Mouse (Mus musculus) embryo, embryonic 11 days (tissue): ENCODE results near the gene Rabl6.
A peak's percentile ranks its signal among the peaks of the same experiment; 100 is the strongest.

Experiments
- DNase-seq: peaks from one replicate; pipeline ENCODE4 v3.0.0-alpha.2; 2015

Gene Rabl6

DNA sequence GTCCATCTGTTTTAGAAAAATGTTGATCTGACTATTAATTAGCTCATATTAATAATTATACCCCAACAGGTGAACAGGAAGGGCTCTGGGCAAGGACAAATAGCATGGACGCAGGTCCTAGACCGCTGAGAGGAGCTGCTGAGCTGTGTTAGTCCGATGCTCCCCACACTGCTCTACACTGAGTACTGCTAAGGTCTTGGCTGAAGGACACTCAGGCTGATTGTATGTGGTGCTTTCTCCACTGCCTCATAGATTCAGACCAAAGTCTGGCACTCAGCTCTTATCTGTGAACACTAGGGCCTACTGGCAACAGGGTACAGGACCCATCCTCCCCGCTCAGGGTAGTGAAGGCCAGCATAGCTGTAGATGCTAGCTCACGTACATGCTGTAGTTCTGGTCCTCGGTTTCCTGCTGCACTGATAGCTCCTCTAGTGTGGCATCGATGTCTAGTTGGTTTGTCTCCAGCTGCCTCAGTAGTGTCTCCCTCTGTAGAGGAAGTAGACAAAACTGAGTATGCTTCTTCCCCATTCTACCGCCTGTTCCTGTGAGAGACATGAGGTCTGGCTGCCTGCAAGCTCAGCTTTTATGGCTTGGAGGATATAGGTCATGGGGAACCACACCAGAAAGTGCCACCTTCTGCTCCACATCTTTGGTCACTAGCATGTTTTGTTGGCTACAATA lies 20.0 kb downstream of the Rabl6 start:
- no peak for DNase-seq

DNA sequence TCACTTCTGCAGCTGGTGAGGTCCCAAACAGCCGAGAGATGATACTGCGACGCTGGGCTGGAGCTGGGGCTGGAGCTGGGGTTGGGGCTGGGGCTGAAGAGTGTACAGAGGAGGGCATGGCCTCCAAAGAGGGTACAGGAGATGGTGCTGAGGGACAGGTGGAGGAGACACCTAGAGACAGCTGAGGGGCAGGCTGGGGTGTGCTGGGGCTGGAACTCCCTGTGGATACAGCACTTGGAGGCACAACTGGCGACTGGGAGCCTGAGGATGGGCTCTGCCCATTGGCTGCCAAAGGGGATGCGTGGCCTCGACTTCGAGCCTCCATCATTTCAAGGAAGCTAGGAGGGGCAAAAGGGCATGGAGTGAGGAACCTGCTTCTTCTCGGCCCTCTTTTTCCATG lies 21.0 kb downstream of the Rabl6 start:
- no peak for DNase-seq

GRCm38 (mm10) chr2:25585601-25586000 lies 22.7 kb downstream of the Rabl6 start:
- DNase-seq = no peak

GRCm38 (mm10) chr2:25584856-25585255 lies 23.5 kb downstream of the Rabl6 start:
- no peak for DNase-seq

DNA sequence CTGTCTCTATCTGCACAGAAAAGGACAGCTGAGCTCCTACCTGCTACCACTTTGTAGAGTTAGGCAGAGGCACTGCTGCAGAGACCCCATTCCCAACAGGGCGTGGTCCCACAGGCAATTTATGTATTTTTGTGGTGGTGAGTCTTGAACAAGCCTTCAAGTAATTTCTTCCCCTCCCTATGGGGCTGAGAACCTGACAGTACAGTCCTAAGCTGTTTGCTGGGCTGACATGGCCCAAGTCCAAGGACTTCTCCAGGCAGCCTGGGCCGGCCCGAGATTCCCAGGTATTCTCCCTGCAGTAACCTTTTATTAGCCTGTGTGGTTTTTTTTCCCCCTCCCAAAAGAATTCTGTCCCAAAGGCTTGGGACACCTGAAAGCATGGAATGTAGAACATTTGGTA lies 24.2 kb downstream of the Rabl6 start:
- DNase-seq = no peak

- DNase-seq = no peak
Observed at GRCm38 (mm10) chr2:25583571-25583970, 24.8 kb downstream of the Rabl6 start.

DNA sequence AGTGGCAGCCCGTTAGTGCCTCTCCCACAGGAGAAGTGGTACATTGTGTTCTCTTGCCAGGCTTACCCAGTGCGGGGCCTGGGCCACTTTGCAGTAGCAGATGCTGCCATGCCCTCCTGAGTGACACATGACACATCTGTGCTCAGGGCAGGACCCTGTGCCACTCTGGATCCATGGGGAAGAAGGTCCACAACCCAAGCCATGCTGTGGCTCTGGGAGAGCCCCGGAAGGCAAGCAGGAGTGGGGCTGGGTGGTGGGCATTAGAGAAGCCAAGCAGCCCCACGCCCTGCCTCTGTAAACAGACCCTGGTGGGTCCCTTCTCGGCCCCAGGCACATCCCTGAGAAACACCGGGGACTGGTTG lies 25.2 kb downstream of the Rabl6 start:
- no peak for DNase-seq

DNA sequence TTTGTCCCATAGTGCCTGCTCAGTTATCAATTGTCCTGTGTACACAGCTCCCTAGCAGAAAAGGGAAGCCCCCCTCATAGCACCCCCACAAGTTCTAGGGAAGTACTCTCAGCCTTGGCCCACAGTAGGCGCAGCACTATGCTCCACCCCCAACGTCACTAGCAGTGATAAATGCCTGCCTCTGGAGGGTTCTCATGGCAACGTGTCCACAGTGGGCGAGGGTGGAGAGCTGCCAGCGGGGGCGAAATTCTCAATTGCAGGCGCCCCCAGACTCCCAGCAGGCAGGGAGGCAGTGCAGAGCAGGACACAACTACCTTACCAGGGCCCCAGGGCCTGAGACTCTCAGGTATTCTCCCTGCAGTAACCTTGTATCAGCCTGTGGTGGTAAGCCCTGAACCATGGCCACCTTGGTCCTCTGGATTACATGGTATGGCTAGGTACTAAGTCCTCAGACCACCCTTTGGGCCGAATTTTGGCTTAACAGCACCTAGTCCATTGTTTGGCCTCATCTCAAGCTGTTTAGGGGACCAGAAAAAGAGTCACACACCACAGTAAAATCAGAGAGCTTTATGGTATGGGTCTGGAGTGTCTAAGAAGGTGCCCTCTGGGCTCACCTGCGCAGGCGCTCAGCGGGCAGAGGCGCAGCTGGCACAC lies 25.7 kb downstream of the Rabl6 start:
- peak; percentile 41 for DNase-seq

- no peak for DNase-seq
Observed at GRCm38 (mm10) chr2:25581901-25582301, 26.4 kb downstream of the Rabl6 start.

- DNase-seq = peak; percentile 68
Observed at GRCm38 (mm10) chr2:25581294-25581864, 26.9 kb downstream of the Rabl6 start, which contains the start of gene Ajm1. TSS of gene Ajm1 (minus strand) at chr2:25581757.

DNA sequence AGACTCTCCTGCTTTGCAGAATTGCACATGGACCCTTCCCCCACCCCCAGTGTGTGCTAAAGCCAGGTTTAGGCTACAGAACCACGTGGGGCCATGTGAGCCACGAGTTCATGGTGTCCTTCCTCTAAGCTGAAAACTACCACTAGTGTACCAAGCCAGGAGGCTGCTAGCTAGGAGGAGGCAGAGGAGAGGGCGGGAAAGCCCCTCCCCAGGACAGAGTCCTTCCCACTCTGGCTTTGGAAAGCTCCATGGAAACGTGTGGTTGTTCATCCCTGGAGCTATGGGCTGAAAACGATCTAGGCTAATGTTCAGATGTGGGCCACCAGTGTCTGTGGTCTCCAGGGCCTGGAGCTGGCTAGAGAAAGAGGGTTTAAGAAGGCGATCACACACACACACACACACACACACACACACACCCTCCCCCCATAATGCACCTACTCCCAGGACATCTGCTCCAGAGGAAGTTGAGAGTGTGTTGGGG lies 27.7 kb downstream of the Rabl6 start:
- no peak for DNase-seq

GRCm38 (mm10) chr2:25579737-25580460 lies 28.4 kb downstream of the Rabl6 start:
- DNase-seq = peak; percentile 68

DNA sequence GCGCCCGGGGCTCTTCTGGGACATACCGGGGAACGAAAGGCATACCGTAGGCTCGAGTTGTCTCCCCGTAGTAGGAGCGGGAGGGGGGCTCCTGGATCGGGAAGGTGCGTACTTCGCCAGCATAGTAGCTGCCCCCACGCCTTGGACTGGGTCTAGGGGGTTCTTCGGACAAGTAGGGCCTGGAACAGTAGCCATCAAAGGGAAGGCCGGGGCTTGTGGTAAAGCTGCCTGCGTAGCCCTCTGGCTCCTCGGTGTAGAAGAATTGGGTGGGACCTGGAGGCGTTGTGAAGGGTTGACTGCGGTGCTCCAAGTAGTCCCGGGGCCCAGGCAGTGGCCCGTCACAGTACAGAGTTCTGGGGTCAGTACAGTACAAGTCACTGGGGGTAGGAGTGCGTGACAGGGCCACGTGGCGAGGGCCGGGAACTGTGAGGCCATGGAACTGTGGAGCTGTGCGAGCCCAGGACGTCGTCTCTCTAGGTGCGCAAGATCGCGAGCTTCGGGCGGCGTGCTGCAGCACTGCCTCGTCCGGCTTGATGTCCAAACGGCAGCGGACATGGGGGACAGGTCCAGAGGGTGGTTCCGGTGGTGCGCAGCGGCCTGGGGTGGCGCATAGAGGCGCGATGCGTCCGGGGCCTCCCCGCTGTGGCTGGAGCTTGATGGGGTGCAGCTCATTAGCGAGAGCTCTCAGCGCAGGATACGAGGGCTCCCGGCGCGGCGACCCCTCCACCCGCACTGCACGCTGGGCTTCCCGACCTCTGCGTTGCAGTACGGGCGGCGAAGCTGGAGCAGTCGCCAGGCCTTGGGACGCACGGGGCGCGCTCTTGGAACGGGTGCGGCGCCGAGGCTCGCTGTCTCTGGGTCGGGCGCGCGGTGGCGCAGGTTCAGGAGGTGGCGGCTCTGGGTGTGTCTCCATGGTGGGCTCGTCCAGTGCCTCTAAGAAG lies 29.3 kb downstream of the Rabl6 start:
- peak; percentile 32 for DNase-seq

- peak; percentile 63 for DNase-seq
Observed at GRCm38 (mm10) chr2:25577951-25578795, 30.1 kb downstream of the Rabl6 start.

- DNase-seq = peak; percentile 23
Observed at GRCm38 (mm10) chr2:25576965-25577891, 31.1 kb downstream of the Rabl6 start.

GRCm38 (mm10) chr2:25576028-25576850 lies 32.1 kb downstream of the Rabl6 start:
- no peak for DNase-seq

- DNase-seq = peak; percentile 66
Observed at GRCm38 (mm10) chr2:25575432-25576027, 32.8 kb downstream of the Rabl6 start.

- DNase-seq = peak; percentile 98
Observed at GRCm38 (mm10) chr2:25574579-25575431, 33.5 kb downstream of the Rabl6 start, which contains the start of the genes Mamdc4 and Phpt1. TSS of gene Mamdc4 (minus strand) at chr2:25574845. TSS of gene Phpt1 (minus strand) at chr2:25575224.
